Mouse (Mus musculus): ENCODE results near the gene Tesc.

Tesc gene

GRCm38 (mm10) chr5:118108124-118108793, 80.7 kb downstream of the Tesc start:
- no peak for DNase-seq (ENCODE audit: low read depth)

GRCm38 (mm10) chr5:118108794-118109440, 81.4 kb downstream of the Tesc start:
- no peak for DNase-seq (ENCODE audit: low read depth)
